Mouse (Mus musculus): ENCODE measurements around the gene Ptms.

Gene Ptms

DNA sequence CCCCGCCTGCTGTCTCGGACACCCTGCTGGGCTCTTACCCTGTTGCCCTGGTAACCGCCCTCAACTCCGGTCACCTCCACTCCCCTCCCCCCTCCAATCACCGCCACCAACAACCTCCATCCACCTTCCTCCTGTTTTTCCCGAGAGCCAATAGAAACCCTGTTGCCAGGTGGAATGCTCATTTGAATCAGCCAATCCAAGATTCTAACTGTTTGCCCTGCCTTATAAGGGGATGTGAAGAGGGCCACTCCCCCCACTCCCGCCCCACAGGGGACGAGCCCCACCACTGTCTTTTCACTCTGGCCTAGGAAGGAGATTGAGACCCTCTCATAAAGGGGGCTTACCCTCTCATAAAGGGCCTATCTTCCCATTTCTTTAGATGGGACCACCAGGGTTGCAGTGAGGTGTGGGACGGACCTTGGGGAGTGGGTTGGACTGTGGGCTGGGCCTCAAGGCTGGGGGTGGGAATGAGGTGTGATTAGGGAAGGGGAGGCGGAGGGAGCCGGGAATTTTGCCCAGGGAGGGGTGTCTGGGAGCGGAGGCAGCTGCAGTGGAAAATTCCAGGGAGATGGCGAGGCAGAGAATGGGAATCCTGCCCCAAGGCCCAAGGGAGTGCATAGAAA is at the start of gene Ptms:
Ptms (minus strand) TSS at position 409 of the 623 bp plus-strand sequence.
- peak; percentile 97 for DNase-seq

DNA sequence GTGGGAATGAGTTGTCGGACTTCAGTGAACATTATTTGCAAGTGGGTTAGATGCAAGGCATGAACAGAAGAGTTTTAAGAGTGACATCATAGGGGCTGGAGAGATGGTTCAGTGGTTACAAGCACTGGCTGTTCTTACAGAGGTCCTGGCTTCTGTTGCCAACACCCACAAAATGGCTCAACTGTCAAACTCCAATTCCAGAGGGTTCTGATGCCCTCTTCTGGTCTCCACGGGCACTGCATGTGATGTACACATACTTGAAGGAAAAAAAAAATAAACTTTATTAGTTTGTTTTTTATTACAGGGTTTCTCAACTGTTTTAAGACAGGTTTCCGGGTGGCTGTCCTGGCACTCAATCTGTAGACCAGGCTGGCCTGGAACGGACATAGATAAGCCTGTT is 47.9 kb upstream of the Ptms start:
- peak; percentile 49 for DNase-seq

DNA sequence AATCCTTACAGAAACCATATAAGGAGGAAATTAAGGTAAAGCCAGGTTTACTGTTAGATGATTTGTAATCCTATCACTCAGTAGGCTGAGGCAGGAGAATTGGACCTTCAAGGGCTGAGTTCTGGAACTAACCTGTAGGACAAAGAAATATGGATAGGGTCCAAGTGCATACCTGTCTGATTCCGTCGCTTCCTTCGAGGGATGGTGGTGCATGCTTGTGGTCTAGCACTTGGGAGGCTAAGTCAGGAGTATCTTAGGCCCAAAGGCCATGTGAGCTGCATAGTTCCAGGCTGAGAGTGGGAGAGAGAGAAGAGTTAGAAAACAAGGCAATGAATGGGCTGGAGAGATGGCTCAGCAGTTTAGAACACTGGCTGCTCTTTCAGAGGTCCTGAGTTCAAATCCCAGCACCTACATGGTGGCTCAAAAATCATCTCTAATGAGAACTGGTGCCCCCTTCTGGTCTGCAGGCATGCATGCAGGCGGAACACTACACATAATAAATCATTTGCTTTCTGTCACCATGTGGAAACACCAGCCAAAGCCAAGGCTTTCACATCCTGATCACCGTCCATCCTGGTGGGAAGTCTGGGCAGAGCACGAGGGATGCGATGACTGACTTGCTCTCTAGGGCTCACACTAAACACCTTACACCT is 46.7 kb upstream of the Ptms start:
- DNase-seq = no peak

DNA sequence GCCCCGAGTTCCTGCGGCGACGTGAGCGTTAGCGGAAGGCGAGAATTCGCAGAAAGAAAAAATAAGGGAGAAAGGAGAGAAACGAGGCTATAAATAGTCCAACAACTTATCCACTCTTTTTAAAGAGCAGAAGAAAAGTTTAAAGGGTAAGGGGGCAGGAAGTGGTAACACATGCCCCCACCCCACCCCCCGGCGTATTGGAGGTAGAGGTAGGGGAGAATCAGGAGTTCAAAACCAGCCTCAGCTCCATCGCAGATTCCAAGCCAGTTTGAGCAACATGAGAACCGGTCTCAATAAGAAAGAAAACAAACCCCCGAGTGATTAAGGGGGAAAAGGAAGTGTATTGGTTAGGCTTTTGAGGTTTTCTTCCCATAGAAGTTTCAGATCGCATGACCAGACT is 45.8 kb upstream of the Ptms start:
- DNase-seq = no peak

DNA sequence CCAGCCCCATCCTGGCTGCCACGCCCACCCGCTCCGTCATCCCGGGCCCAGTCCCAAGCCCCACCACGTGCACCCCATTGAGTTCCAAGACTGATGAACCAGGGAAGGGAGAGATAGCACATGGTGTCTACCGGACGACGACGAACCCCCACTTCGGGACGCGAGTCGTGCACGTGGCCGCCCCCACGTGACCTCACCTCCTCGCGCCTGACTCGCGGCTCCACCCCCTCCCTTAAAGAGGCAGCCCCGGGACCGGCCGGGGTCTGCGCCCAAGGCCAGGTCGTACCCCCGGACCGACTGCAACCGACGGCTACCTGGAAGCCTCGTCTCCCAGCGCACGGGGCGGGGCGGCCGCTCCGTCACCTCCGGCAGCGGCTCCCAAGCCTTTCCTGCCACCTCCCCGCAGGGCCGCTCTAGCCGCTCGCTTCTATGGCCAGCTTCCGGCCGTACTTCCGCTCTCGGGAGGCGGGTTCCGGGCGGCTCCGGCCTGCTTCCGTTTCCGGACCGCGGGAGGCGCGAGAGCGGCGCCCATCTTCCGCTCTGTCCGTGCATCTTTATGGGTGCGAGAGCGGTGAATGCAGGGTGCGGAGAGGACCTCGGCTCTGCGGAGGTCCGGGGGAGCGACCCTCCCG is 45.3 kb upstream of the Ptms start, which contains the start of gene Cops7a:
Cops7a (minus strand) TSS at position 451 of the 632 bp plus-strand sequence.
- peak; percentile 95 for DNase-seq

DNA sequence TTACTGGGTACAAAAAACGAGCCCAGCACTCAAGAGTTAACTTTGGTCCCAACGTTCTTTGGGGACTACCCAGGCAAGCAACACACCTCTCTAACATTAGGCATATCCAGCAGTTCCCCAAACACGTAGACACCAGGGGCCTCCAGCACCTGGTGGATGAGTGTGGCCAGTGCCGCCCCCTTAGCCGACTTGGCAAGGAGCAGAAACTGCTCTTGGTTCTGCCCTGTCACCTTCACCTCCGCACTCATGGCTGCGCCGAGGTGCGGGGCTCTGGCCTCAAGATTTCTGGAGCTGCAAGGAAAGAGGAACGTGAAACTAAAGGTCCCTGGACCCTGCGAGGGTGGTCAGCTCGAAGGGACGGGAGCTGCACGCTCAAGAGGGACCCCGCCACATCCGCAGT is 44.7 kb upstream of the Ptms start:
- no peak for DNase-seq

DNA sequence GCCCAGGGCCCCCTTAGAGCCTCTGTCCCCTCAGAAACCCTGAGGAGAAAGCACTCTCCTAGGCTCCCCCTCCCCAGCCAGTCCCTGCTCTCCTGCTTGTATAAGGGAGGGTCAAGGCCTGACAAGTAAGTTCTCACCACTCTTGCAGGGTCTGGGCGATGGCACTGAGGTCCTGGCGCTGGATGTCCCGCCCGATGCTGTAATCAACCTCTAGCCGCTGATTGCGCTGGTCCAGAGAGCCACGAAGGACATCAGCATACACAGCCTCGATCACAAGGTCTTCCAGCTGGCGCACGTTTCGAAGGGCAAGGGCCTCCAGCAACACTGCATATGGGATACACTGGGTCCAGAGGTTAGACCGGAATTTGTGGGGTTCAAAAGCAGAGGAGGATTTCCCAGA is 41.1 kb upstream of the Ptms start:
- DNase-seq = no peak

DNA sequence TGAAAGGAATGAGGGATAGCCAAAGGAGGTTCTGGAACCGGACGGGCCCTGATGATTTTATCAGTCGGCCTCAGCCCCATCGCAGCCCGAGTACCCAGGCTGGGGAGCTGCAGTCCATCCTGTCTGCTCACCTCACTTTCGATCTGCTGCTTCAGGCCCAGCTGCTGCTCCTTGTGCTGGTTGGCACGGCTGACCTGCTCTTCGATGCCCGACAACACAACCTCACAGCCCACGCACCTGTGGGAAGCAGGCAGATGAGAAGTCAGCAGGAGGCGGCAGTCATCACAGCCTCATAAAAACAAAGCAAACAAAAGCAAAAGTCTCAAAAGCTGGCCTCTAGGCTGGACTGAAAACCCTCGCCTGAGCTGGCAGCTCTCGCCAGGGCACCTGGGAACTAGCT is 40.1 kb upstream of the Ptms start:
- DNase-seq = no peak

DNA sequence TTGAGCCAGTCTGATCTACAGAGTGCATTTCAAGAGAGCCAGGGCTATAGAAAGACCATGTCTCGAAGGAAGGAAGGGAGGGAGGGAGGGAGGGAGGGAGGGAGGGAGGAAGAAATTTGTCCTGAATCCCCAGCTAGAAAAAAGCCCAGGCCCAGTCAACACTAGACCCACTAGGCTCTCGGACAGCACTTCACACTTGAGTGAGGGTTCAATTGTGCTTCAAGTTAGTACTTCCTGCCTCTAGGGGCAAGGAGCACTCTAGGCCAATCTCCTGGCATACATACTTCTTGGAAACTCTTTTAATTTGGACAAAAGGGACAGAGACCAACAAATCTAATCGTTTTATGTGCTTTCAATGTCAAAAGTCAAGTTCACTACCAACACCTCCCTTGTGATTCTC is 38.2 kb upstream of the Ptms start:
- no peak for DNase-seq

DNA sequence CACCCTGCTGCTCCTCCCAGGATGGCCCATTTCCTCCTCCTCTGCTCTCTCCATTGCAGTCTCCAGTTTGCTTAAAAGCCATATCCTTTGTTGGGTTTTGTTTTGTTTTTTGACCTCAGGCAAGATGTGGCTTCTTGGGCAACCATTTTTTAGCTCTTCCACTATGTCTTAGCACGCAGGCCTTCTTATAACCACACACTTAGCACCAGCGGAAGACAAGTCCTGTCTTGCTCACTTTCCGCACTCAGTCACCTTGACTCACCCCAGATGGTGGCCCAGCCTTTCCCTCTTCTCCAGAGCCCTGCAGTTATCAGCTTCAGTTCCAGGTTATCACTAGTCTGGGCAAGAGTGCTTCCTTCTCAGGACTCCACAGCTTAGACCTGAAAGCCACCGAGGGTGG is 35.3 kb upstream of the Ptms start:
- DNase-seq = no peak

DNA sequence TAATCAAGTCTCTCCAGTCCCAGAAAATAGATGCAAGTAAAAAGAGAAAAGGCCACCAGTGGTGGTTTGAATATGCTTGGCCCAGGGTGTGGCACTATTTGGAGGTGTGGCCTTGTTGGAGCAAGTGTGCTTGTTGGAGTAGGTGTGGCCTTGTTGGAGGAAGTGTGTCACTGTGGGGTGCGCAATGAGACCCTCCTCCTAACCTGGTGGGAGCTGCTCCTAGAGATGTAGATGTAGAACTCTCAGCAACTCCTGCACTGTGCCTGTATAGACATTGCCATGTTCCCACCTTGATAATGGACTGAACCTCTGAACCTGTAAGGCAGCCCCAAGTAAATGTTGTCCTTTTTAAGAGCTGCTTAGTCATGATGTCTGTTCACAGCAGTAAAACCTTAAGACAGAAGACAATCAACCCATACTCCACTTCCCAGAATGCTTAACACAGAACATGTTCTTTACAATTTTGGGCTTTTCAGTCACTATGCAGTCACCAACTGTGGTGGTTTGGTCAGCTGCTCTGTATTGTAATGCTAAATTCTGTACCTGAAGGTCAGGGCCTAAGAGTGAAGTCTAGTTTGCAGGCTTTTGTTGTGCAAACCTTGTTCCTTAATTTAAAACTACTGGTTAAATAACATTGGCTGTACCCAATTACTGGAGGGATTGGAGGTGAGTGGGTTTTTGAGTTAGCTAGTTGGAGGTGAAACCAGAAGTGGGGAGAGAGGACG is 34.2 kb upstream of the Ptms start:
- no peak for DNase-seq

DNA sequence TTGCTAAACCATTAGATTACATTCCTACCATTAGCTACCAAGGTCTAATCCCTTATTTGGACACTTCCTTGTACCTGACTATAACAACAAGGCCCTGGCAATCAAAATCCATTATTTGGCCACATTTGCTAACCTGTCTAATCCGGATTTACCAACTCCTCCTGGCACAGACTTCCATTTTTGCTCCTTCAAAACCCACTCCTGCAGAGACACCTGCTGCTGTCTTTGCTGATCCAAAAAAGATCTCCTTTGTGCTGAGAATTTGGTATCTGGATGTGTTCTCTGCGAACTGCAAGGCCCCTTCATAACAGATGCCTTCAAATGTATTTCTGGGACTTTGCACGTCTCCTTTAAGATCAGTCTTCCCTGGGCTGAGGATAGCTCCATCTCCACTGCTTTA is 23.6 kb upstream of the Ptms start:
- no peak for DNase-seq

DNA sequence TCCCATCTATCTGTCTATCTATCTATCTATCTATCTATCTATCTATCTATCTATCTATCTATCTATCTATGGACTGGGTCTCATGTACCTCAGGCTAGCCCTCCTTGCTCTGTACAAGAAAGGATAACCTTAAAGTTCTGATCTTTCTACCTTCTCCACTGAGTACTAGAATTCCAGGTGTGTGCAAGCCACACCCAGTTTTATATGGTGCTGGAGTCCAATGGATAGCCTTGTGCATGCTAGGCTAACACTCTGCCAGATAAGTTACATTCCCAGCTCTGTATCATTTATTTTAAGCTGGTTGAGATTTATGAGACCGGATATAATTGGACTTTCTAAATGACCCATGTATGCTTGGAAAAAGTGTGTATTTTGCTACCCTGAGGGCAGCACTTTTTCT is 21.8 kb upstream of the Ptms start:
- DNase-seq = no peak

DNA sequence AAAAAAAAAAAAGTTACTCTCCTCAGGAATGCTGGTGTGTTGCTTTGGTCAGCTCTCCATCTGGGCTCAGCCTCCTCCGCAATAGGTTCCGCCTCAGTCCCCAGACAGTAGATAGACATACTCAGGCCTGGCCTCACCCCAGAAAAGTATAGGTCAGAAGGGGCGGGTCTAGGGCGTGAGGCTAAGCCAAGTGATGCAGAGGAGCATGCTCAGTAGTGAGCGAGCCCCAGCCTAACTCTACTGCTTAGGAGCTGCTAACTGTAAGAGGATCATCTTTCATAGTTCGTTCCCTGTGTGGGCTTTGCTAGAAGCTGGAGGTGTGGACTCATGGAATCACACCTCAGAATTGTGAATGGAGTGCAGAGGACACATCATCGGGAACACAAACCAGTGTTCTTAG is 18.7 kb upstream of the Ptms start:
- DNase-seq = no peak

DNA sequence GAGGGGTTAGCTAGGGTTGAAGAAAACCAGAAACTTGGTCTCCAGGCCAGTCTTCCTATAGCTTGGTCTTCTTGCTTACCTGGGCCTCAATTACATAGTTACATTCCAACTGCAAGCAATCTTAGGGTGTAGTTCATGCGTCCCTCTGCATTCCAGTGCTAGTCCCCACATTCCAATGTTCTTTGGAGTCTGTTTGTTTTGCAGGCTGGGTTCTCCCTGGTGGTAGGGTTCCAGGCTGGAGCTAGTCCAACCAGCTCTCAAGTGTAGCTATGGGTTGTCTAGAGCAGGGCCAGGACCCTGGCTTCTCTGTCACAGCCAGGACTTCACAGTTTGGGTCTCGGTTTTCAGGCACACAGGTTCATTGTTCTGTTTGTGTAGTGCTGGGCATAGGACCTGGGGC is 17.6 kb upstream of the Ptms start:
- DNase-seq = no peak

DNA sequence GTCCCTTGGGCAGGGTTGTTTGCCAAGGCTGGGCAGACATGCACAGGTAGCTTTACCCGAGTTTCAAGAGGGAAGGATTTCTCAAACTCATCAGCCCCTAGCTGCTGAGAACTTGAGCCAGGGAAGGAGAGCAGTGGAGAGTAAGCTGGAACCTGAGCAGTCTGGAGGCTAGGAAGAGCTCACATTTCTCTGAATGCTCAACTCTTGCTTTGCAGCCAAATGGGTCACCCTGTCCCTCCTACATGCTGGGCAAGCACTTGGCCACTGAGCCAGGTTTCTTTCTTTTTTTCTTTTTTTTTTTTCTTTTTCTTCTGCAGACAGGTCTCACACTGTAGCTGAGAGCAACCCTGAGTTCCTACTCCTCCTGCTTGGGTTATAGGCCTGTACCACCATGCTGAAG is 16.8 kb upstream of the Ptms start:
- DNase-seq = no peak

DNA sequence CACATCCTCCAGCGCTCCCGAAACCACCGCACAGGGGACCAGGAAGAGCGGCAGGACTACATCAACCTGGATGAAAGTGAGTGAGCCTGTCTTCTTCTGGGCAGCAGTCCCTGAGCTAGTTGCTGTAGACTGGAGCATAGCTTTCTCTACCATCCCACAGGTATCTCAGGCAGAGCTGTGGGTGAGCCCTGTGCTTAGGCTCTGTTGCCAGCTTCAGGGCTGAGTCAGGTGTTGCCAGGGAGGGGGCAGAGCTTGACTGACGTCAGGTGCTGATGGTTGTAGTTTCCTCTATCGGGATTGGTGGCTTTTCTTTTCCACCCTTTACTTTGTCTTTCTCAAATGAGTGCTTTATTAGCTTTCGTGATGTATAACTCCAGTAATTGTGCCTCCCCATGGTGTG is 14.8 kb upstream of the Ptms start:
- no peak for DNase-seq

DNA sequence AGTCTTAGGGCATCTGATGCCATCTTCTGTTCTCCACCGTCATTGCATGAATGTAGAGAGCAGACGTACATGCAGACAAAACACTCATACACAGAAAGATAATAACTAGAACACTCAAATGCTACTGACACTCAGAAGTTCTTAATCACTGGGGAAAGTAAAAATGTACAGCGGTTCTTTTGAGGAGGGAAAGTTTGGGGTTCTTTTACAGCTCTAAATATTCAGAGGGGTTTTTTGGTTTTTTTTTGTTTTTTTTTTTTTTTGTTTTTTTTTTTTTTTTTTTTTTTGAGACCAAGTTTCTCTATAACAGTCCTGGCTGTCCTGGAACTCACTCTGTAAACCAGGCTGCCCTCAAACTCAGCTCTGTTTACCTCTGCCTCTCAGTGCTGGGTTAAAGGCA is 13.2 kb upstream of the Ptms start:
- DNase-seq = no peak

DNA sequence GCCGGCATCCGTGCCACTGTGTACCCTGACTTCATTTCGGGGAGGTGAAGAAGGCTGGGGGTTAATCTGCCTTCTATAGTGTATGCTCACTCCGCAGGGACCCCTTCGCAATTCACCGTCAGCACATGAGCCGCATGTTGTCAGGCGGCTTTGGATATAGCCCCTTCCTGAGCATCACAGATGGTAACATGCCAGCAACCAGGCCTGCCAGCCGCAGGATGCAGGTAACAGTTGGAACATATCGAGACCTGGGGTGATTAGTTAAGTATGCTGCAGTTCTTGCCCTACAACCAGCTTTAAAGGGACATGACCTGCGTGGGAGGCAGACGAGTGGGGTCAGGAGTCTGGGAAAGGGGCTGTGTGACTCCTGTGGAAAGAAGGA is 12.4 kb upstream of the Ptms start:
- DNase-seq = no peak

DNA sequence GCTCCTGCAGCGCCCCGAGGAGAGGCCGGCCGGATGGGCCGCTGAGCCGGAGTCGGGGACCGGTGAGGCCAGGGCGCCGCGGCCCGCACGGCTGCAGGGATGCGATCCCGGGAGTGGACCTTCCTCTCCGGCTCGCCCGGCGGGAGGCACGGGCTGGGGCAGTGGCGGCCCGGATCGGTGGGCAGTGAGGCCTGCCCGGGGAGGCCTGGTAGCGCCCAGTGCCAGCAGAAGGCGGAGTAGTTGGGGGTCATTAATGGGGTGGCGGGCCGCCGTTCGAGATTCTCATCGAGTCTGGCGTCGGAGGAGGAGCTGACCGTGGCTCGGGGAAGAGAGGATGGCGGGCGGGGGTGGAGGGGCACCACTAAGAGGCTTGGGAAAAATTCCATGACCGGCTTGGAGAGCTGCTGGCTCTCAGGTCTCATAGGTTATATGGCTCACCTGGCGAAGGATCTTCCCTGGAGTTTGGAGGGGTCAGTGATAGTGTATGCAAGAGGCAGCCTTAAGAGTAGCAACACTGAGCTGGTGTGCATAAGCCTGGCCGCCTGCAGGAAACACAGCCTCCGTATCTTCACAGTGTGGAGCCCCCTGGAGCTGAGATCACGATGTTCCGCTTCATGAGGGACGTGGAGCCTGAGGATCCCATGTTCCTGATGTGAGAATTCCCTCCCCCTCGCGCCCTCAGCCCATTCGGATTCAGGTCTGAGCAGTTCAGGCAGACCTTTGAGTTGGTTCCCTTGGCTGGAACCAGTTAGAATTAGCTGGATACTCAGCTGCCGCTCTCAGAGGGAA is 11.8 kb upstream of the Ptms start:
- no peak for DNase-seq

DNA sequence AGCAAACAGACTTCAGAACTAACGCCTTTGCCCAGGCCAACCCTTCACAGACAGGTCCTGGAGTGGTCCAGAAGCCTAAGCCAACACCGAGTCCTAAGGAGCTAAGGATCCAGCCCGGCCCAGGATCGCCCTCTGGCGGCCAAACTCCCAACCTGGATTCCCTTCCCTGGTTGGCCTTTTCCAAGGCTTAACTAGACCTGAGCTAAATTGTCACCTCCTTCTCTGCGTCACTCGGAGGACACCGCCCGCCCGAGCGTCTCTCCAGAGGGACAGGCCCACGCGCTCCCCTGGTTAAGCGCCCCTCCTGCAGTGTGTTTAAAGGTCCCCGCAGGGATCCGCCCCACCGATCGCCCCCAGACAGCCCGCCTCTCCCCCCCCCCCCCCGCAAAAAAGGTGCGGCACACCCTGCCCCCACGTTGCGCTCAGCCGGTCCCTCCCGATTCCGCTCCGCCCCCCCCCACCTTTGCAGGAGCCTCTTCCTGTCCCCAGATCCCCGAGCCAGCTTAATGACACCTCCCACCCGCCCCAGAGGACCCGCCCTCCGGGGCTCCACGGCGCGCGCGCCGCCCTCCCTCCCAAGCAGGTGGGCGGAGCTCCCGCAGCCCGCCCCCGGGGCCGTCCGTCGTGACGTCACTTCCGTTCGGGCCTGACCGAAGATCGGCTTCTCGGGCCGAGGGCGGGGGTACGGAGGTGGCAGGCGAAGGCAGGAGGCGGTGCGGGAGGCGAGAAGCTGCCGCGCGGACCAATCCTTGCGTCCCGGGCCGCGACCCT is 11.0 kb upstream of the Ptms start, which contains the start of gene Mlf2:
Mlf2 (plus strand) TSS at position 633 of the 771 bp plus-strand sequence.
- peak; percentile 100 for DNase-seq

DNA sequence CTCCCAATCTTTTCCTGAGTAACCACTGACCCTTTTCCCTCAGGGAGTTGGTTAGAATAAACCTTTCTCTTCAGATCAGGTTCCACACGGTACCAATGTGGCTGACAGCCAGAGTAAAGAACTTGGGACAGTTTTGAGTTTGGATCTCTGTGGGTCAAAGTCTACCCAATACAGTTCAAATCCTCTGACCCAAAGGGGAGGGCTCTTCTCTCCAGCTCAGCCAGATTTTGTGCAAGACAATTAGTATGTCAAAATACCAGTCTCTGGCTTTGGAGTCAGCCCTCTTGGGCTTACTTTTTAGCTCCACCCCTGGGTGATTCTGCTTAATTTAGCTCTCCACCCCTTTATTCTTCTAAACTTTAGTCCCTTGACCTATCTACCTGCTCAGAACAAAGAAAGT is 10.3 kb upstream of the Ptms start:
- no peak for DNase-seq
